Mouse (Mus musculus): ENCODE measurements at regions not wholly inside any gene's neighbourhood (a gene's known extent, or its start where the extent isn't known, plus 50 kb on each side); places are given as distances from the start of the nearest gene placed in this dataset.
A peak's percentile ranks its signal among the peaks of the same experiment; 100 is the strongest.
"Not testable (repeated sequence)": the region's sequence is repeated elsewhere in the genome, so short reads cannot be mapped to it uniquely, and the experiment has no call there.

GRCm38 (mm10) chr12:117327086-117327485 lies 189.2 kb upstream of the Rapgef5 start:
- not testable (repeated sequence) for DNase-seq (ENCODE audit: extremely low spot score in 1 of 2, low spot score in 1 of 2)

- DNase-seq (ENCODE audit: extremely low spot score in 1 of 2, low spot score in 1 of 2): no peak
Measured at GRCm38 (mm10) chr12:117330418-117330817, 185.9 kb upstream of the Rapgef5 start.

- no peak for DNase-seq (ENCODE audit: extremely low spot score in 1 of 2, low spot score in 1 of 2)
Measured at GRCm38 (mm10) chr12:117336856-117337255, 179.4 kb upstream of the Rapgef5 start.

GRCm38 (mm10) chr12:117342321-117342720 lies 174.0 kb upstream of the Rapgef5 start:
- DNase-seq (ENCODE audit: extremely low spot score in 1 of 2, low spot score in 1 of 2): no peak

- DNase-seq (ENCODE audit: extremely low spot score in 1 of 2, low spot score in 1 of 2): no peak
Measured at GRCm38 (mm10) chr12:117343121-117343520, 173.2 kb upstream of the Rapgef5 start.

- not testable (repeated sequence) for DNase-seq (ENCODE audit: extremely low spot score in 1 of 2, low spot score in 1 of 2)
Measured at GRCm38 (mm10) chr12:117343605-117344004, 172.7 kb upstream of the Rapgef5 start.

GRCm38 (mm10) chr12:117344266-117345087 lies 171.8 kb upstream of the Rapgef5 start:
- DNase-seq (ENCODE audit: extremely low spot score in 1 of 2, low spot score in 1 of 2): peak; percentile 24 to 29

GRCm38 (mm10) chr12:117345088-117345977 lies 170.9 kb upstream of the Rapgef5 start:
- DNase-seq (ENCODE audit: extremely low spot score in 1 of 2, low spot score in 1 of 2): peak; percentile 61 to 65

GRCm38 (mm10) chr12:117346091-117346490 lies 170.2 kb upstream of the Rapgef5 start:
- no peak for DNase-seq (ENCODE audit: extremely low spot score in 1 of 2, low spot score in 1 of 2)

GRCm38 (mm10) chr12:117347135-117347534 lies 169.1 kb upstream of the Rapgef5 start:
- no peak for DNase-seq (ENCODE audit: extremely low spot score in 1 of 2, low spot score in 1 of 2)

- DNase-seq (ENCODE audit: extremely low spot score in 1 of 2, low spot score in 1 of 2): no peak
Measured at GRCm38 (mm10) chr12:117348516-117348915, 167.8 kb upstream of the Rapgef5 start.

- DNase-seq (ENCODE audit: extremely low spot score in 1 of 2, low spot score in 1 of 2): no peak
Measured at GRCm38 (mm10) chr12:117351900-117352299, 164.4 kb upstream of the Rapgef5 start.

- DNase-seq (ENCODE audit: extremely low spot score in 1 of 2, low spot score in 1 of 2): no peak
Measured at GRCm38 (mm10) chr12:117352511-117352910, 163.8 kb upstream of the Rapgef5 start.

- DNase-seq (ENCODE audit: extremely low spot score in 1 of 2, low spot score in 1 of 2): no peak
Measured at GRCm38 (mm10) chr12:117352938-117353337, 163.3 kb upstream of the Rapgef5 start.

- no peak for DNase-seq (ENCODE audit: extremely low spot score in 1 of 2, low spot score in 1 of 2)
Measured at GRCm38 (mm10) chr12:117357811-117358210, 158.5 kb upstream of the Rapgef5 start.

- no peak for DNase-seq (ENCODE audit: extremely low spot score in 1 of 2, low spot score in 1 of 2)
Measured at GRCm38 (mm10) chr12:117358891-117359290, 157.4 kb upstream of the Rapgef5 start.

- no peak for DNase-seq (ENCODE audit: extremely low spot score in 1 of 2, low spot score in 1 of 2)
Measured at GRCm38 (mm10) chr12:117360215-117360614, 156.1 kb upstream of the Rapgef5 start.

- no peak for DNase-seq (ENCODE audit: extremely low spot score in 1 of 2, low spot score in 1 of 2)
Measured at GRCm38 (mm10) chr12:117361826-117362225, 154.5 kb upstream of the Rapgef5 start.

- DNase-seq (ENCODE audit: extremely low spot score in 1 of 2, low spot score in 1 of 2): not testable (repeated sequence)
Measured at GRCm38 (mm10) chr12:117363457-117363856, 152.8 kb upstream of the Rapgef5 start.

- DNase-seq (ENCODE audit: extremely low spot score in 1 of 2, low spot score in 1 of 2): no peak
Measured at GRCm38 (mm10) chr12:117365181-117365580, 151.1 kb upstream of the Rapgef5 start.

GRCm38 (mm10) chr12:117365876-117366275 lies 150.4 kb upstream of the Rapgef5 start:
- DNase-seq (ENCODE audit: extremely low spot score in 1 of 2, low spot score in 1 of 2): no peak
